Mouse (Mus musculus): ENCODE measurements around the gene Col6a6. TPM values are rescaled to one million over a fixed set of nuclear protein-coding genes. Genes with fewer than 3 reads are reported as not detected.

The Col6a6 gene
- total and polyA plus RNA-seq, 2 experiments from 2014 or later, result 0.23 to 0.31 TPM

GRCm38 (mm10) chr9:105704226-105704932 lies 123.6 kb downstream of the Col6a6 start:
- DNase-seq (ENCODE audit: low spot score), result peak; percentile 27
- WGBS, result 61% methylated on average over 16 of the region's 16 CpGs

GRCm38 (mm10) chr9:105701966-105702365 lies 126.0 kb downstream of the Col6a6 start:
- no peak overlapping the region for H3K4me2 ChIP-seq (ENCODE audit: low read depth, low read length)
- H3K4me1 ChIP-seq (ENCODE audit: insufficient read depth, low read length), result peaks cover 7% of the 10 kb centered on the region; the same call in 1 of the 2 replicates
- DNase-seq (ENCODE audit: low spot score), result no peak
- H3K4me3 ChIP-seq (ENCODE audit: low read length), result no peak overlapping the region
- H3K36me3 ChIP-seq (ENCODE audit: insufficient read depth, low read length), result no peaks in the 10 kb centered on the region
- H3K27ac ChIP-seq, result no peak overlapping the region
- no peaks in the 10 kb centered on the region for H3K9me3 ChIP-seq (ENCODE audit: low read length)
- no peak for ATAC-seq
- no peaks in the 10 kb centered on the region for H3K27me3 ChIP-seq (ENCODE audit: insufficient read depth, low read length)
- WGBS, result 57% methylated on average over 9 of the region's 9 CpGs
- H3K9ac ChIP-seq (replicated peaks; ENCODE audit: low read length), result no peak overlapping the region
- no peak for TF ChIP-seq CTCF (IDR thresholded peaks at IDR 0.05; ENCODE audit: low read depth)

More at GRCm38 (mm10) chr9:105704226-105704932, 123.6 kb downstream of the Col6a6 start:
- ATAC-seq, result no peak
- no peak overlapping the region for H3K27ac ChIP-seq
- no peak for TF ChIP-seq CTCF (IDR thresholded peaks at IDR 0.05; ENCODE audit: low read depth)
- no peak overlapping the region for H3K4me3 ChIP-seq (ENCODE audit: low read length)
- no peaks in the 10 kb centered on the region for H3K36me3 ChIP-seq (ENCODE audit: insufficient read depth, low read length)
- no peaks in the 10 kb centered on the region for H3K4me1 ChIP-seq (ENCODE audit: insufficient read depth, low read length)
- H3K9ac ChIP-seq (replicated peaks; ENCODE audit: low read length), result no peak overlapping the region
- no peaks in the 10 kb centered on the region for H3K9me3 ChIP-seq (ENCODE audit: low read length)
- no peak overlapping the region for H3K4me2 ChIP-seq (ENCODE audit: low read depth, low read length)
- no peaks in the 10 kb centered on the region for H3K27me3 ChIP-seq (ENCODE audit: insufficient read depth, low read length)

GRCm38 (mm10) chr9:105700702-105701101 lies 127.3 kb downstream of the Col6a6 start:
- Histone ChIP-seq H3K4me1 (ENCODE audit: insufficient read depth, low read length) (peaks cover 7% of the 10 kb centered on the region; the same call in 1 of the 2 replicates), H3K27ac (no peak overlapping the region), H3K9me3 (ENCODE audit: low read length) (no peaks in the 10 kb centered on the region), H3K4me2 (ENCODE audit: low read depth, low read length) (no peak overlapping the region), H3K36me3 (ENCODE audit: insufficient read depth, low read length) (no peaks in the 10 kb centered on the region), H3K9ac (replicated peaks; ENCODE audit: low read length) (no peak overlapping the region), H3K27me3 (ENCODE audit: insufficient read depth, low read length) (no peaks in the 10 kb centered on the region), H3K4me3 (ENCODE audit: low read length) (no peak overlapping the region)
- WGBS, result 56% methylated on average over 6 of the region's 6 CpGs
- ATAC-seq (0 out of 2 replicates have a peak, but pooled peaks have one; percentile 45), DNase-seq (ENCODE audit: low spot score) (peak; percentile 35)
- TF ChIP-seq CTCF (IDR thresholded peaks at IDR 0.05; ENCODE audit: low read depth), result no peak

DNA sequence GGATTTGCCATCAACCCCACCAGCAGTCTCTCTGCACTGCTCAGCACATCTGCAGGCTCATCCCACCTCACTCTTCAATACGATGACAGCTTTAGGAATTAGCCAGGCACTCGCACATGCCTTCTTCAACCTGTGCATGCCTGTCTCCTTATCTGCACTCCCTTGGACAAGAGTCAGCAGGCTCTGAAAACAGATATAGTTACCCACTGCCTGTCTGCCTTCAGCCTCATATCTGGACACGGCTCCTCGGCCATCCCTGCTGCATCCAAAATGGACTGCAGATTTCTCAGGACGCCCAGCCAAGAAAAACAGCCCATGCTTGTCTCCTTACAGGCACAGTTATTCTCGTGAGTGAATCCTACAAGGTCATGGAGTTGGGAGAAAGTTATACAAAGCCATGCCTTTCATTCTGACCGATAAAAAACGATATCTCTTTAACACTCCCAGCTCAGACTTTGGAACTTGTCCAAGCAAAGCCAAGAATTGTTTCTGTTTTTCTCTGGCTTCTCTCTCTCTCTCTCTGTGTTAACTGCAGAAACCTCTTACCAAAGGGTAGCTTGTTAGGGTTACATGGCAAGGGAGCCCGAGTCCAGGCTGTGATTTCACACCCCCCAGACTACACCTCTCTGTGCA lies 130.1 kb downstream of the Col6a6 start:
- DNase-seq (ENCODE audit: low spot score) (peak; percentile 44), ATAC-seq (no peak)
- Histone ChIP-seq H3K36me3 (ENCODE audit: insufficient read depth, low read length) (no peaks in the 10 kb centered on the region), H3K4me2 (ENCODE audit: low read depth, low read length) (no peak overlapping the region), H3K27me3 (ENCODE audit: insufficient read depth, low read length) (no peaks in the 10 kb centered on the region), H3K27ac (no peak overlapping the region), H3K4me1 (ENCODE audit: insufficient read depth, low read length) (peaks cover 7% of the 10 kb centered on the region; the same call in 1 of the 2 replicates), H3K4me3 (ENCODE audit: low read length) (no peak overlapping the region), H3K9me3 (ENCODE audit: low read length) (no peaks in the 10 kb centered on the region), H3K9ac (replicated peaks; ENCODE audit: low read length) (no peak overlapping the region)
- 52% methylated on average over 9 of the region's 9 CpGs for WGBS
- no peak for TF ChIP-seq CTCF (IDR thresholded peaks at IDR 0.05; ENCODE audit: low read depth)

DNA sequence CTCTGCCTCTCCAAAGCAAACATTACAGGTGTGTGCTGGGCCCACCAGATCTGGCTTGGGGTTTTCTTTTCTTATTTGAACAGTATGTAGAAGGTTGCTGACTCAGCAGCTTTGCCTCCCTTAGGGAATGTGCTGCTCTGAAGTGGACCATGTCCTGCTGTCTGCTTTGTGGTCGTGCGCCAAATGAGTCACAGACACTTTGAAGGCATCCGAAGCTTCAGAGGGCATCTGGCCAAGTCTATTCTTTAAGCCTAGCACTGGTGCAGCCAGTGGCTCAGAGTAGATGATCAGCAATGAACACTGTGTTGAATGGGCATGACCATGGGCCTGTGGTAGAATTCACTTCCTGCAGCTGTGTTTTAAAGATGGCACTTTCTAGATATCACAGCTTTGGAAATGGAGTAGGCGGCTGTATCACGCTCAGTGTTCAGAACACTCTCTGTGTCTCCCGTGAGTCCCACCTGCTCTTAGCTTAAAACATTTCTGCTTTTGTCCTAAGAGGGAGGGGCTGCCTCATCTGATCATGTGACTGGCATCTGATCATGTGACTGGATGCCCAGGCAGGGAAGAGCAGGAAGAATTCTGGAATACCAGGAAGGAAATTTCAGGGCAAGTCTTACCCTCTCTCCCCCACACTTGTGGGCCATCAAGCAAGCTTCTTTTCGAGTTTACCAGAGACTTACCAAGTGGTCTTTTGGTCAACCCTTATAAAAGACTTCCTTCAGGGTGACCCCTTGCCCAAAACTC lies 131.0 kb downstream of the Col6a6 start:
- Histone ChIP-seq H3K4me3 (ENCODE audit: low read length) (no peak overlapping the region), H3K4me2 (ENCODE audit: low read depth, low read length) (no peak overlapping the region), H3K27me3 (ENCODE audit: insufficient read depth, low read length) (no peaks in the 10 kb centered on the region), H3K9me3 (ENCODE audit: low read length) (no peaks in the 10 kb centered on the region), H3K4me1 (ENCODE audit: insufficient read depth, low read length) (peaks cover 7% of the 10 kb centered on the region; the same call in 1 of the 2 replicates), H3K27ac (no peak overlapping the region), H3K9ac (replicated peaks; ENCODE audit: low read length) (no peak overlapping the region), H3K36me3 (ENCODE audit: insufficient read depth, low read length) (no peaks in the 10 kb centered on the region)
- peak; percentile 31 for DNase-seq (ENCODE audit: low spot score)
- WGBS, result 69% methylated on average over 7 of the region's 7 CpGs
- no peak for TF ChIP-seq CTCF (IDR thresholded peaks at IDR 0.05; ENCODE audit: low read depth)
- ATAC-seq, result no peak

DNA sequence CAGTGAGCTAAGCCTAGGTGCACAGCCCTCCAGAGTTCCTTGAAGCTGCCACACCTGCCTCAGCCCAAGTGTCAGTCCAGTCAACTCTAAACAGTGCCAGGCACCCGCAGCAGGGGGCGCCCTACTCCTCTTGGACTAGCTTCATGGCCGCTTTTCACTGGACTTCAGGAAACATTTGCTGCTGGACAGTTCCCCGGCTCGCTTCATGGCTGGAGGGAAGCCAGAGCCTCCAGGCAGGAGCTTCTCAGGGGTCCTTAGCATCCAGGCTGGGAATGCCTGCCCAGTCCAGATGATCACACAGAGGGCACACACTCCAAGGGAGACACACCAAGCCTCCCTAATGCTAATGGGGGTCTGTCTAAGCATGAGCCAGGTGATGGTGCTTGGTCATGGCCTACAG lies 134.1 kb downstream of the Col6a6 start:
- no peaks in the 10 kb centered on the region for H3K36me3 ChIP-seq (ENCODE audit: insufficient read depth, low read length)
- no peak overlapping the region for H3K9ac ChIP-seq (replicated peaks; ENCODE audit: low read length)
- H3K27ac ChIP-seq, result no peak overlapping the region
- ATAC-seq, result peak; percentile 75
- no peak overlapping the region for H3K4me2 ChIP-seq (ENCODE audit: low read depth, low read length)
- WGBS, result 3% methylated on average over 5 of the region's 5 CpGs
- no peaks in the 10 kb centered on the region for H3K27me3 ChIP-seq (ENCODE audit: insufficient read depth, low read length)
- peaks cover 7% of the 10 kb centered on the region; the same call in 1 of the 2 replicates for H3K4me1 ChIP-seq (ENCODE audit: insufficient read depth, low read length)
- H3K4me3 ChIP-seq (ENCODE audit: low read length), result no peak overlapping the region
- TF ChIP-seq CTCF (IDR thresholded peaks at IDR 0.05; ENCODE audit: low read depth), result peak; percentile 86
- H3K9me3 ChIP-seq (ENCODE audit: low read length), result no peaks in the 10 kb centered on the region
- DNase-seq (ENCODE audit: low spot score), result peak; percentile 87
